Mouse (Mus musculus) E14TG2a.4 (cell line): ENCODE measurements around the gene Rgs10.

Experiments used
- CTCF ChIP-seq: conservative IDR thresholded peaks from 2 replicates; pipeline ENCODE4 v1.5.1; 2014; ENCODE audit warnings: low read length
- NANOG ChIP-seq: IDR thresholded peaks from 2 replicates; pipeline ENCODE4 v1.6.1; 2014; ENCODE audit warnings: borderline replicate concordance, low read length, mixed read lengths

DNA sequence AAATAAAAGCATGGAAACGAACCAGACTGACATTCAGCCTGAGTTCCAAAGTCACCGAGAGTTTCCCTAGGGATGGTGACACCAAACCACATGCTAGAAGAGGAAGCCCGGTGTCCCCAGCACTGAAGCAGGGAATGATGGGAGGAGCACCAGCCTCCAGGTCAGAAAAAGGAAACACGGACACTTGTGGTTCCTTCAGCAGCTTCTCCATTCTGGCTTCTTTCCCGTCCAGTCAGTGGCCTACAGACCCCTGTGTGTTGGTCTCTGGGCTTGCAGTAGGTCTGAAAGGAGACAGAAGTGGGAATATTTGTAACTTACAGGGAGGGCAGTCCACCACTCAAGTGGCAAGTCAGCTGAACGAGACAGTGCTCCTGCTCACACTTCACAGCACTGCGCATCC, 59.4 kb downstream of the Rgs10 start:
- TF ChIP-seq CTCF: no peak
- TF ChIP-seq NANOG: no peak
